Mouse (Mus musculus): ENCODE measurements at regions not wholly inside any gene's neighbourhood (a gene's known extent, or its start where the extent isn't known, plus 50 kb on each side); places are given as distances from the start of the nearest gene placed in this dataset.

- TF ChIP-seq CTCF (IDR thresholded peaks at IDR 0.05; ENCODE audit: insufficient read depth, low read depth, low read length) (no peak), POLR2A (IDR thresholded peaks at IDR 0.05; ENCODE audit: insufficient read depth, low read depth, low read length) (no peak)
These were observed 68.1 kb upstream of the Tnfsf11 start for GRCm38 (mm10) chr14:78375746-78376495.
